In the genomic region with DNA sequence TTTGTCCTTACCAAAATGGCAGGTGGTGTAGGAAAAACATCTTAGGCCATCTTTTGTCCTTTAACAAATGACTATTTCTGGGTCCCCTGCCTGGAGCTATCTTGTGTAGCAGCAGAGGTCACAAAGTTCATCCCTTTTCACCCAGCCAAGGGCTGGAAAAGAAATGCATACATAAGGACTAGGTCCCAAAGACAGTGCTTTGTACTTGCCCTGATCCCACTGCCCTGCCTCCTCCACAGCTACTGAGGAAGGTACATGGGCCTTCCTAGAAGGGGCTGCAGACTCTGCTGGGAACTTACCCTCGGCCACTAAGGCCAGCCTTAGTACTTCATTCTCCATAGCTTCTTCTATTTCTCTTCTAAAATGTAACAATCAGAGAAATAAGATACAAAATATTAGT, we compare ENCODE assay signal across 11 mouse cellular contexts. TPM values are rescaled to one million over a fixed set of nuclear protein-coding genes. Genes with fewer than 3 reads are reported as not detected.
DNase-seq lines count a peak whose midpoint lies in the region; ATAC-seq and TF ChIP-seq lines count a peak whose summit lies in the region.
"Had no signal": no experiment of that assay in that cellular context is flagged by ENCODE, and none has a peak within 500 bp of the region (broad histone marks: within the 10 kb centered on the region; RNA-seq: fewer than 3 reads in every experiment).

No protein-coding gene starts in this region.

- no peak for TF ChIP-seq POLR2A in cerebellum, adult 2 months (IDR thresholded peaks at IDR 0.05; ENCODE audit: borderline replicate concordance, insufficient read depth, low read length)

- 32% methylated on average over 1 of the region's 1 CpGs for WGBS in hindbrain, embryonic 12.5 days
- WGBS in hindbrain, embryonic 13.5 days, result 28% methylated on average over 1 of the region's 1 CpGs
- WGBS in neural tube, embryonic 13.5 days, result 44% methylated on average over 1 of the region's 1 CpGs
- WGBS in limb, embryonic 13.5 days, result 72% methylated on average over 1 of the region's 1 CpGs
- 65% methylated on average over 1 of the region's 1 CpGs for WGBS in cerebellum, adult 2 months

- no peak overlapping the region for H3K4me3 ChIP-seq in hindbrain, embryonic 12.5 days
- H3K4me3 ChIP-seq in hindbrain, embryonic 13.5 days, result no peak overlapping the region
- no peak overlapping the region for H3K4me3 ChIP-seq in neural tube, embryonic 13.5 days
- H3K4me3 ChIP-seq in limb, embryonic 13.5 days, result no peak overlapping the region
- no peak overlapping the region for H3K4me3 ChIP-seq in cerebellum, adult 2 months (replicated peaks; ENCODE audit: insufficient read depth, low read depth, low read length)
- H3K4me3 ChIP-seq: embryonic facial prominence, embryonic 13.5 days; heart, embryonic 15.5 days; intestine, embryonic 15.5 days had no signal

- no peak for TF ChIP-seq CTCF in cerebellum, adult 2 months (IDR thresholded peaks at IDR 0.05; ENCODE audit: borderline replicate concordance, insufficient read depth, low read depth, low read length)

- H3K9me3 ChIP-seq in hindbrain, embryonic 12.5 days (replicated peaks), result no peaks in the 10 kb centered on the region
- no peaks in the 10 kb centered on the region for H3K9me3 ChIP-seq in hindbrain, embryonic 13.5 days
- no peaks in the 10 kb centered on the region for H3K9me3 ChIP-seq in neural tube, embryonic 13.5 days
- no peaks in the 10 kb centered on the region for H3K9me3 ChIP-seq in limb, embryonic 13.5 days
- H3K9me3 ChIP-seq: embryonic facial prominence, embryonic 13.5 days; heart, embryonic 15.5 days; intestine, embryonic 15.5 days had no signal

- H3K9ac ChIP-seq in hindbrain, embryonic 12.5 days, result no peak overlapping the region
- no peak overlapping the region for H3K9ac ChIP-seq in hindbrain, embryonic 13.5 days
- no peak overlapping the region; the same call in 1 of the 2 replicates for H3K9ac ChIP-seq in neural tube, embryonic 13.5 days
- no peak overlapping the region for H3K9ac ChIP-seq in limb, embryonic 13.5 days
- H3K9ac ChIP-seq: embryonic facial prominence, embryonic 13.5 days; heart, embryonic 15.5 days; intestine, embryonic 15.5 days had no signal

- no peaks in the 10 kb centered on the region for H3K36me3 ChIP-seq in hindbrain, embryonic 12.5 days
- no peaks in the 10 kb centered on the region for H3K36me3 ChIP-seq in hindbrain, embryonic 13.5 days
- H3K36me3 ChIP-seq in neural tube, embryonic 13.5 days, result no peaks in the 10 kb centered on the region
- H3K36me3 ChIP-seq in limb, embryonic 13.5 days, result no peaks in the 10 kb centered on the region
- H3K36me3 ChIP-seq: embryonic facial prominence, embryonic 13.5 days; heart, embryonic 15.5 days; intestine, embryonic 15.5 days had no signal

- H3K4me1 ChIP-seq in hindbrain, embryonic 12.5 days, result peaks cover 6% of the 10 kb centered on the region; the same call in 1 of the 2 replicates
- peaks cover 3% of the 10 kb centered on the region for H3K4me1 ChIP-seq in hindbrain, embryonic 13.5 days (replicated peaks)
- no peaks in the 10 kb centered on the region; the same call in 1 of the 2 replicates for H3K4me1 ChIP-seq in neural tube, embryonic 13.5 days (replicated peaks)
- peaks cover 14% of the 10 kb centered on the region for H3K4me1 ChIP-seq in limb, embryonic 13.5 days
- H3K4me1 ChIP-seq in cerebellum, adult 2 months (ENCODE audit: control insufficient read depth, insufficient read depth, low read length), result 0 out of 2 replicates have a peak, but pooled peaks cover 2% of the 10 kb centered on the region

- ATAC-seq in hindbrain, embryonic 12.5 days (ENCODE audit: low FRiP score), result peak; percentile 30; the same call in 1 of the 2 replicates
- ATAC-seq in hindbrain, embryonic 13.5 days (ENCODE audit: low FRiP score), result no peak
- 0 out of 2 replicates have a peak, but pooled peaks have one; percentile 14 for ATAC-seq in neural tube, embryonic 13.5 days (ENCODE audit: low read depth)
- no peak for ATAC-seq in limb, embryonic 13.5 days (ENCODE audit: low FRiP score, low read depth)

- H3K27ac ChIP-seq in hindbrain, embryonic 12.5 days, result no peak overlapping the region
- H3K27ac ChIP-seq in hindbrain, embryonic 13.5 days, result no peak overlapping the region
- H3K27ac ChIP-seq in neural tube, embryonic 13.5 days (replicated peaks), result no peak overlapping the region
- H3K27ac ChIP-seq in limb, embryonic 13.5 days, result peak overlapping the region; percentile 33; the same call in 1 of the 2 replicates
- H3K27ac ChIP-seq in cerebellum, adult 2 months (ENCODE audit: insufficient read depth, low read length), result no peak overlapping the region
- H3K27ac ChIP-seq: embryonic facial prominence, embryonic 13.5 days; heart, embryonic 15.5 days; intestine, embryonic 15.5 days had no signal

- DNase-seq in neural tube, embryonic 10.5 days (ENCODE audit: extremely low spot score, low spot score), result no peak
- no peak for DNase-seq in cerebellum, adult 2 months
- no peak for DNase-seq in cerebellum, postnatal 36 days

- H3K4me2 ChIP-seq in hindbrain, embryonic 12.5 days (replicated peaks), result no peak overlapping the region
- no peak overlapping the region for H3K4me2 ChIP-seq in hindbrain, embryonic 13.5 days
- H3K4me2 ChIP-seq in neural tube, embryonic 13.5 days, result no peak overlapping the region
- H3K4me2 ChIP-seq in limb, embryonic 13.5 days (replicated peaks), result no peak overlapping the region
- H3K4me2 ChIP-seq: embryonic facial prominence, embryonic 13.5 days; heart, embryonic 15.5 days; intestine, embryonic 15.5 days had no signal

- H3K27me3 ChIP-seq in hindbrain, embryonic 12.5 days, result no peaks in the 10 kb centered on the region; the same call in 1 of the 2 replicates
- no peaks in the 10 kb centered on the region for H3K27me3 ChIP-seq in hindbrain, embryonic 13.5 days
- H3K27me3 ChIP-seq in neural tube, embryonic 13.5 days, result no peaks in the 10 kb centered on the region
- H3K27me3 ChIP-seq in limb, embryonic 13.5 days, result peaks cover 10% of the 10 kb centered on the region; the same call in 1 of the 2 replicates
- H3K27me3 ChIP-seq in cerebellum, adult 2 months (ENCODE audit: control insufficient read depth, insufficient read depth, low read length), result no peaks in the 10 kb centered on the region
- H3K27me3 ChIP-seq: embryonic facial prominence, embryonic 13.5 days; intestine, embryonic 15.5 days had no signal

RNA-seq across cellular contexts. Expression of a gene that starts 27.5 kb away (rescaled TPM):
- polyA plus RNA-seq in hindbrain, embryonic 12.5 days (2016; fragmentation: Nextera tagmentation; extraction: Ambion mirVana), result 1,701 and 1,752 TPM in 2 replicates
- polyA plus RNA-seq in hindbrain, embryonic 13.5 days (2015; fragmentation: Nextera tagmentation; extraction: Ambion mirVana), result 1,452 and 1,516 TPM in 2 replicates
- 1,617 and 1,631 TPM in 2 replicates for polyA plus RNA-seq in neural tube, embryonic 13.5 days (2015; fragmentation: Nextera tagmentation; extraction: Ambion mirVana)
- polyA plus RNA-seq in limb, embryonic 13.5 days (2015; fragmentation: Nextera tagmentation; extraction: Ambion mirVana), result 1,943 and 1,947 TPM in 2 replicates
- 2,758 and 2,923 TPM in 2 replicates for polyA plus RNA-seq in cerebellum, adult 2 months (2012; rRNA removed)

RNA-seq across cellular contexts. Expression of a gene that starts 34.9 kb away (rescaled TPM):
- polyA plus RNA-seq in hindbrain, embryonic 12.5 days (2016; fragmentation: Nextera tagmentation; extraction: Ambion mirVana), result 13.7 and 14.5 TPM in 2 replicates
- 13.1 and 13.9 TPM in 2 replicates for polyA plus RNA-seq in hindbrain, embryonic 13.5 days (2015; fragmentation: Nextera tagmentation; extraction: Ambion mirVana)
- 14.3 and 28.0 TPM in 2 replicates for polyA plus RNA-seq in neural tube, embryonic 13.5 days (2015; fragmentation: Nextera tagmentation; extraction: Ambion mirVana)
- polyA plus RNA-seq in limb, embryonic 13.5 days (2015; fragmentation: Nextera tagmentation; extraction: Ambion mirVana), result 21.5 and 25.3 TPM in 2 replicates
- 0.06 and 0.07 TPM in 2 replicates for polyA plus RNA-seq in cerebellum, adult 2 months (2012; rRNA removed)
- polyA plus RNA-seq: adrenal gland, adult 2 months had no signal

Comparison
In these comparisons a context has a peak if more than half of its experiments do, and no peak if none do; other contexts are left out.
1. ATAC-seq: peak in hindbrain, embryonic 12.5 days (single experiment) and neural tube, embryonic 13.5 days (single experiment); none in hindbrain, embryonic 13.5 days (single experiment) and limb, embryonic 13.5 days (single experiment).
2. RNA of a gene that starts 34.9 kb away (polyA plus RNA-seq): 21.5 to 25.3 TPM in limb, embryonic 13.5 days, 13.7 to 14.5 TPM in hindbrain, embryonic 12.5 days, 14.3 to 28.0 TPM in neural tube, embryonic 13.5 days and 13.1 to 13.9 TPM in hindbrain, embryonic 13.5 days; 0.06 to 0.07 TPM in cerebellum, adult 2 months; every median in the first group is over 10 times any median in the second.